Mouse (Mus musculus) cerebellum, adult 18-20 months (tissue): Measurements from ENCODE around the gene Hrh2.
A peak's percentile ranks its signal among the peaks of the same experiment; 100 is the strongest.

Source experiments
- DNase-seq, 2 experiments: peaks; one replicate each; pipeline ENCODE4 v3.0.0; 2021

Hrh2 gene

GRCm38 (mm10) chr13:54221631-54222179 is 29.8 kb downstream of the Hrh2 start:
- no peak for DNase-seq

- no peak for DNase-seq
Observed at GRCm38 (mm10) chr13:54222921-54223769, 31.2 kb downstream of the Hrh2 start.

- DNase-seq: peak; percentile 53 to 56
Observed at GRCm38 (mm10) chr13:54227916-54228483, 36.1 kb downstream of the Hrh2 start.

GRCm38 (mm10) chr13:54230081-54230480 is 38.2 kb downstream of the Hrh2 start:
- no peak for DNase-seq

- DNase-seq: no peak
Observed at GRCm38 (mm10) chr13:54231868-54232267, 39.9 kb downstream of the Hrh2 start.

- no peak for DNase-seq
Observed at GRCm38 (mm10) chr13:54237512-54237911, 45.6 kb downstream of the Hrh2 start.

- no peak for DNase-seq
Observed at GRCm38 (mm10) chr13:54238585-54239323, 46.8 kb downstream of the Hrh2 start.

- no peak for DNase-seq
Observed at GRCm38 (mm10) chr13:54242380-54242779, 50.5 kb downstream of the Hrh2 start.

- DNase-seq: no peak
Observed at GRCm38 (mm10) chr13:54245204-54245603, 53.3 kb downstream of the Hrh2 start.

- DNase-seq: peak; percentile 90 to 94
Observed at GRCm38 (mm10) chr13:54247545-54247944, 55.6 kb downstream of the Hrh2 start.

GRCm38 (mm10) chr13:54248436-54248995 is 56.6 kb downstream of the Hrh2 start:
- peak in 1 of 2 experiments; percentile 31 for DNase-seq

- DNase-seq: peak in 1 of 2 experiments; percentile 30
Observed at GRCm38 (mm10) chr13:54249007-54249406, 57.1 kb downstream of the Hrh2 start.

GRCm38 (mm10) chr13:54250346-54250745 is 58.4 kb downstream of the Hrh2 start:
- DNase-seq: no peak

GRCm38 (mm10) chr13:54251541-54252225 is 59.8 kb downstream of the Hrh2 start:
- peak in 1 of 2 experiments; percentile 20 for DNase-seq

- DNase-seq: peak in 1 of 2 experiments; percentile 17
Observed at GRCm38 (mm10) chr13:54257580-54258223, 65.8 kb downstream of the Hrh2 start.

GRCm38 (mm10) chr13:54258231-54258743 is 66.4 kb downstream of the Hrh2 start:
- DNase-seq: no peak

GRCm38 (mm10) chr13:54260318-54260717 is 68.4 kb downstream of the Hrh2 start:
- DNase-seq: peak in 1 of 2 experiments; percentile 15

GRCm38 (mm10) chr13:54262741-54263510 is 71.0 kb downstream of the Hrh2 start:
- peak in 1 of 2 experiments; percentile 20 for DNase-seq

- no peak for DNase-seq
Observed at GRCm38 (mm10) chr13:54263641-54264040, 71.7 kb downstream of the Hrh2 start.

- DNase-seq: peak; percentile 91 to 95
Observed at GRCm38 (mm10) chr13:54266472-54266871, 74.5 kb downstream of the Hrh2 start.

- peak in 1 of 2 experiments; percentile 51 for DNase-seq
Observed at GRCm38 (mm10) chr13:54269087-54269486, 77.2 kb downstream of the Hrh2 start.
